Mouse (Mus musculus): ENCODE measurements around the gene Vtcn1.

Gene Vtcn1

DNA sequence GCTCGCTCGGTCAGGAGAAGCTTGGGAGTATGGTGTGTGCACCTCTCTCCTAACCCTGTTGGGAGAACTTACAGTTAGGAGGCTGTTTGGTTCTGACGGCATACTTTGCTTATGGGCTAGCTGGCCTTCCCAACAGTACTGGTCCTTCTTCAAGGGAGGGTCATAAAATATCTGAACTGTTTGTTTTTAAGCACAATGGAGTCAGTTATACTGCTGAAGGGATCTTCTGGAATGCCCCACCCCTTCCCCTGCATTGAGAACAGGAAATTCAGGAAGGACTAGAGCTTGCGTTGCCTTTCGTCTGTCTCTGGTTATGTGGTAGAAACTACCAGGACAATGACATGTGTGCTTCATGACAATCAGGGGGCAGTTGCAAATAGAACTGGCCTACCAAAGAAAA, 31.9 kb downstream of the Vtcn1 start:
- no peak for DNase-seq

- DNase-seq = no peak
Measured at GRCm38 (mm10) chr3:100858334-100859002, 33.2 kb downstream of the Vtcn1 start.

DNA sequence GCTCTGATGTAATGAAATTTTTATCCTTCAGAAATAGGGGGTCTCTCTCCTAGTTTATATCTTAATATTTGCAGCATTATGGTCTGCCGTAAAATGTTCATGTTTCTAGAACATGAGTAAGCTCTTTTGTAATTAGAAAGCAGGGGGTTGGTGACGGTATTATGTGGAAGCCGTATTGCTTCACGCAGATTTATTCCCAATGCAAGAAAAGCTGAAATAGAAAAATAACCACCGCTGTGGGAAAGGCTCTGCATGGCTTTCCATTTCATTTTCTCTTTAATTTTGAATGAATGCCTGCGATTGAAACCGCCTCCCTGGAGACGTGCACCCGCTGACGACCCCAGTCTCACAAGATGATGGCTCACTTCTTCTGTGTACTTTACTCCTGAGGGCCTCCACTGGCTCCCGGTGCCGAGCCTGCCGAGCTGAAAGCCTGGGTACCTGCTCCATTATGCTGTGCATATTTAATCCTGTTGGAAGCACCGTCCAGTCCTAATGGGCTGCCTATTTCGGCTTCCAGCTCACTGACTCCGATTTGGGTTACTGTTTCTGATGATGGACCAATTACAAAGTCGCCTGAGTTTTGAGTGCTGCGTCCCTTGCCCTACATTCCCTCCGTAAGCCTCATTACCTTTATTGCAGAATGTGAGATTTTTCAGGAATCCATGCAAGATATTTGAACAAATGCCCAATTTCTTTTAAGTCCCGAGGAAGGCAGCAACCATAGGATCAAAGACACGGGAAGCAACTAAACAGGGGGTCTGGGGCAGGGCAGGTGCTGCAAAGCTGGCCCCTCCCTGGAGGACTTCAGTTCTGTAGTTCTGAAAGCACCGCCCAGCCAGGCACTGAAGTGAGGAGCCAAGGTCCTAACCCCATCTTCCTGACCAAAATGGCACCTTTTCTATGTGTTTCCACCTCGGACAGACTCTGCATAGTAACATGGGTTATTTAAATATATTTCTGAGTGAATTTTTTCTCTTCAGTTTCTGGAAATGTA, 36.3 kb downstream of the Vtcn1 start:
- no peak for DNase-seq

DNA sequence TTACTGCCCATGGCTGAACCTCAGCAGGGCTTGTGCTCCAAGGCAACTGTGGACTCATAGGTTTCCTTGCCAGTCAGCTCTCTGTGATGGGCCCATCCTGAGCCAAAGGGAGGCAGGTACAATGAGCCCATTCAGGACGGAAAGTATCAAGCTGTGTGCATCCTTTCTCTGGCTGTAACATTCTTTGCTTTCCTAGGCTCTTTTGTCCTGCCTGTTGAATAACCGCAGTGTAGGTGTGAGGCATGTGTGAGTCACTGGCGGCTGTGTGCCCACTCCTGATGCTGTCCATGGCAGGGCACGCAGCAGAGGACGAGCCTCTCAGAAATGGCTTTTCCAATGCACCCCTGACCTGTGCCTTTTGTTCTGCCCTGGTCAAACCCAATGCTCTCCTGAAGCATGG, 41.7 kb downstream of the Vtcn1 start:
- DNase-seq = no peak

GRCm38 (mm10) chr3:100877057-100877456, 51.8 kb downstream of the Vtcn1 start:
- no peak for DNase-seq

- DNase-seq = no peak
Measured at GRCm38 (mm10) chr3:100881403-100881802, 56.1 kb downstream of the Vtcn1 start.

DNA sequence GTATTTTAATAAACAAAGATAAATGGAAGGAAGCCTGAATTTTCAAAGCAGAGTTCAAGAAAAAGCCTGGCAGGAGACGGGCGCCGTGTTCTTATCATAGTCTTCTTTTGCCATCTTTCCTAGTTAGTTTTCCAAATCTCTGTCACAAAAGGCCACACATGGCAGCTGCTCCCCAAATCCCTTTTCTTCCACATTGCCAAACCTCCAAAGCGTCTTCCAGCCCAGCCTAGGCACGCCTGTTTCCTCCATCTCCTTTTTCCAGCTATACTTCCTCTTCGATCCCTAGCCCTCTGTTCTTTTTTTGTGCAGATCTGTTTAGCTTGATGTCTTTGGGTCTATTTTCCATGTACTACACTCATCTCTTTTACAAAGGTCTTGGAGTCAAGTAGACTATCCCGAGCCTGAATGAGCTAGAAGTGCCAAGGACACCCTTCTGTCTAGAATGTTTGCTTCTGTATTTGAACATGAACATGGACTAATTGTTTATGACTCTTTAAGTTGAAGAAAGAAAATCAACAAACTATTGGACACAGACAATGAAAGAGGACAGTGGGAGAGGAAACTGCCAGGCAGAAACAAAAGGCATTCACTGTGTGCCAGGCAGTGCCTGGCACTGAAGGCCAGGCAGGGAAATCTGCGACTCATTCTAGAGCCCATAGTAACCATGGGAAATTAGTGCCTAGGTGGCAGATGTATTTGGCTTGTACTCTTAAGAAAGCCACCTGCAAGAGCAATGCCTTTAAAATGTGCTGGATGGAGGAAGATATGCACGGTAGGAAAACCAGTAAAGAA, 56.8 kb downstream of the Vtcn1 start:
- DNase-seq = no peak

- no peak for DNase-seq
Measured at GRCm38 (mm10) chr3:100889234-100889633, 64.0 kb downstream of the Vtcn1 start.

- no peak for DNase-seq
Measured at GRCm38 (mm10) chr3:100890406-100890805, 65.1 kb downstream of the Vtcn1 start.

GRCm38 (mm10) chr3:100892383-100893335, 67.4 kb downstream of the Vtcn1 start:
- DNase-seq = no peak

DNA sequence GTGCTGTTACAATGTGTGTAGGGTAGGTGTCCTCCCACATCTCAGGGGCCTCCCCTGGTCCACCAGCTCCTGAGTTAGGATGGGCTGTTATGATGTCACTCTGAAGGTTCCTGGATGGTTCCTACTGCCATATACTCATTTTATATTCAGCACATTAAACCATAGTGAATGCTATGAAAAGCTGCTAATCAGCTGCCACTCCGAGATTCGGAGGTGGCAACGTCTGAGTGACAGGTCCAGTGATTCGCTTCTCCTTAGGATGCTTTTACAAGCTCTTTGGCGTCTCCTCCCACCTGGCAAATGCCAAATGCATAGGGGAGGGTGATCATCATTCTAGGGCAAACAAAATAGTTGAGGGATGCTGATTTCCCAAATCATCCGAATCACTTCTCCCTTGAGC, 70.2 kb downstream of the Vtcn1 start:
- DNase-seq = no peak

DNA sequence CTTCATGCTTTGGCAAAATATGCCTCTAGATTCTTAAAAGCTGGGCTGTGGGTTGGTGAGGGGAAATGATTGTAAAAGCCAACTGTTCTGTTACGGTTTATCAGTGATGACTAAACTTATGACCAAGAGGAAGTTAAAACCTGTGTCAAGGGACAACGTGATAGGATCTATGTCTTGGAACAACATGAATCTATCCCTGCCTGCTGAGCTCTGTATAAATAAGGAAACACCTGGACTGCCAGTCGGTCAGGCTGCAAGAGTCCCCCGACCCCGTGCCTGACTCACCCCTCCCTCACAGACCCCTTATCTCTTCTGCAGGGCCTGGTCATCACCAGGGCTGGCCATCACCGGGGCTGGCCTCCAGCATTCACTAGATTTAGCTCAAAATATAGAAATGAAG, 80.9 kb downstream of the Vtcn1 start:
- DNase-seq = no peak

DNA sequence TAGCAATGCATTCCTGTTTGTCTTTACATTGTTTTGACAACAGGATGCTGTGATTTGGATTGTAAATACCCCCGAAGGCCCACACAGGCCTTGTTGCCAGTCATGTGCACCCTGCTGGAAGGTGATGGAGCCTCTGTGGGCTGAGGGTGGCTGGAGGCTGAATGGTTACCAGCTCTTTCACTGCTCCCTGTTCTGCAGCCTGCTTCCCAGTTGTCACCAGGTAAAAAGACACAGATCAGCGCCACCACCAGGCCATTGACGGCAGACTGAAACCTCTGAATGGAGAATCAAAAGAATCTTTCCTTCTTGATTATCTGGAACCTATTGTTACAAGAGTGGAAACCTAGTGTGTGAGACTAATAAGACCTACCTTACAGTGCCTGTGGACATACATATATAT, 81.7 kb downstream of the Vtcn1 start:
- DNase-seq = peak; percentile 26

DNA sequence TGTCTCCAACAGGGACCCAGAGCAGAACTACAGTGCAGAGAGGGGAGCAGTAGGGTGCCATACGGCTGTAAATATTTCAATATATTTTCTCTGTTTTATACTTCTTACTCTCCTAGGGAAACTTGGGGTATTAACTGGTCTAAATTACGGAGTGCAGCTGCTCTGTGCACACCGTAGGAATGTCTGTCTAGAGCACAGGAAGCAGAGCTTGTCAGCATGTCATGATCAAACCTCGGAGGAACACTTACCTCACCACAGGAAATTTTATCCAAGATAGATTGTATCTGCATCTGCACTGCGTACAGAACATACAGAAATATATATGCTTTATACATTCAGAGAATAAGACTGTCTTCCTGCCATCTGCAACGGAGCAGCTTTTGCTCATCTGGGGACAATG, 83.3 kb downstream of the Vtcn1 start:
- no peak for DNase-seq

DNA sequence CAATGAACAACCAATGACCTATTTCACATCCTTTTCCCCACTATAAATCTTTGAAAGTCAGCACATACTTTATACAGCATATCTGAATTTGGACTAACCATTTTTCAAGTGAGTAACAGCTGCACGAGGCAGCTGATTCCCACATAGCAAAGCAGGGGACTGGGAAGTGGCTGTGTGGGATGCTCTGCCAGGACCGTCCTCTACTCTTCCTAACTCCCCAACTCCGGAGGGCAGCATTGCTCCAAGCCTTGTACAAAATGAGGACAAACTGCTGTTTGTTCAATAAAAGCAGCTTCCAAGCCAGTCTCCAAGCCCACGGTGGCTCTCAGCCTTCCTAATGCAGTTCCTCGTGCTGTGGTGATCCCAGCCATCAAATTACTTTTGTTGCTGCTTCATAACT, 85.4 kb downstream of the Vtcn1 start:
- DNase-seq = no peak

DNA sequence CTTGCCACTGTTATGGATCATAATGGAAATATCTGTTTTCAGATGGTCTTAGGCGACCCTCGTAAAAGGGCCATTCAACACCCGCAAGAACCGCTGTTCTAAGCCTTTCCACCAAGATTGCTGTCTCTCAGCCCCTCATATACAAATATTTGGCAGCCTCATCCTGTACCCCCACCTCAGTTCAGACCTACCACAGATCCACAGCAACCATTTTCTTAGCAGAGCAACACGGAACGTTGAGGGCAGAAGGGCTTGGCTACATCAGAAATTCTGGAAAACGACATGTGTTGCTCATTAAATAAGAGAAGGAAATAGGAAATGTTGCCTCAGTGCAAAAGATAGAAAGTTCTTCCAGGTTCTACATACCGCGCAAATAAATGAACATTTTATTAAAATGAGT, 85.8 kb downstream of the Vtcn1 start:
- no peak for DNase-seq

DNA sequence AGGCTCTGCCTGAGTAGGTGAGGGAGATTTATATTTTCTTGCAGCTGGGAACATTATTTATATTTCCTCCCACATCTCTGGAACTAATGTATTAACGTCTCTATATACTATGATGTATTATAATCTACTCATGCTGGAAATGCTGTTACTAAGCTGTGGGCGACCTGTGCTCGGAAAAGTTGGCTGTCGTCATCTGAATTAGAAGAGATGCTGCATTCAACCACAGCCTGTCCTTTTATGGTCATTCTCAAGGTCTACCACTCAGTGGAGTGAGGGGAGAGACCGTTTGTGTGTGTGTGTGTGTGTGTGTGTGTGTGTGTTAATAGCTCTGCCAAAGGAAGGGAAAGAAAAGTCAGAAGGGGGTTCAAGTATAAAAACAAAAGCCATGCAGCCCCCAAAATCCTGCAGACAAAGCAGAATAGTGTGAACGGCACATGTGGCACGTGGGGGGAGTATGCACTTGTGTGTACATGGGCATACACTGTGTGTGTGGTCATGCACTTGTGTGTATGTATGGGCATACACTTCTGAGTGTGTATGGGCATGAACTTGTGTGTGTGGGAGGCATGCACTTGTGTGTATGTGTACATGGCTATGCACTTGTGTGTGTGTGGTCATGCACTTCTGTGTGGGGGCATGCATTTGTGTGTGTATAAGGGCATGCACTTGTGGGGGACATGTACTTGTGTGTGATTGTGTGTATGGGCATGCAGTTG, 86.4 kb downstream of the Vtcn1 start:
- DNase-seq = no peak

DNA sequence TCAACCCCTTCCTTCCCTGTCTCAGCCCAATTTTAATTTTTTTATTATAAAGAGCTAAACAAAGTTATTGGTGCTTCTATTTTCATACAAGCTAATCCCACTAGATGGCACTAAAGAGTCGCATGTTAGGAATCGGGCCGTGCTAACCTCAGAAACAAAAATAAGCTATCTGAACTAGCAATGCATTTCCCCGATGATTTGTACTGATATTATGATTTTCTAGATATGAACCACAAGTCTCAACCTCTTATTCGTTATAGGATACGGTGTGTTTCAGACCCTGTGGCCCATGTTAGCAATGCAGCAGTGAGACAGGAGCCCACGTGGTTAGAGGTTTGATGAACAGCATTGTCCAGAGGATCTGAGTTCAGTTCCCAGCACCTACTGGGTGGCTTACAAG, 91.6 kb downstream of the Vtcn1 start:
- peak; percentile 60 for DNase-seq

DNA sequence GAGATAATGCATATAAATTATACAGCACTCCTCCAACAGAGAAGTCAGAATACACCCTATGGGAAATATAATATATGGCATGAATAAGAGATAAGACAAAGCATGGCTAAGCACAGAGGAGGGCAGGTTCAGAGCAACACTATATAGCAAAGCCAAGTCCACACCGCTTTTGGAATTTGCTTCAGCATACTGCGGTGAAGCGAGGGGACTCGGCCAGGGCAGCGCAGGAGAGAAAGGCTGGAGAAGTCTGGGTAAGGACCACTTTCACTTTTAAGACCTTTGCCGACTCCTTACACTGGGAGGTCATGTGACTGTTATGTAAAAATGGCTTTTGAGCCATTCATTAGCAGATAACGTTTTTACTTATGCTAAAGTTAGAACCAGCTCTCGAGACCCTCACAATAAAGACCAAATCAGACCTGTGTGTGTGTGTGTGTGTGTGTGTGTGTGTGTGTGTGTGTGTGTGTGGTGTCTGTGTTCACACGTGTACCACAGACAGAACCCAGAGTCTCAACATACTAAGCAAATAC, 95.4 kb downstream of the Vtcn1 start:
- DNase-seq = no peak

GRCm38 (mm10) chr3:100921825-100922505, 96.7 kb downstream of the Vtcn1 start, which contains the start of gene Trim45:
Gene Trim45, plus strand, starts transcription at chr3:100922202.
- DNase-seq = peak; percentile 100

All from lung, postnatal 10 days (tissue).